Mouse (Mus musculus) spleen, postnatal 36 days (tissue): ENCODE data around the gene Slc35a5.

Source experiments
- DNase-seq, 2 experiments: peaks; one replicate each; pipeline ENCODE4 v3.0.0; 2022; ENCODE audit warnings: low spot score in 2 of 2, mixed read lengths in 1 of 2

The Slc35a5 gene

GRCm38 (mm10) chr16:45158522-45159388 lies at the start of gene Slc35a5, which contains the start of gene Atg3:
TSS of gene Slc35a5 (minus strand) at chr16:45158706.
TSS of gene Atg3 (plus strand) at chr16:45158785.
- DNase-seq, result peak; percentile 98

DNA sequence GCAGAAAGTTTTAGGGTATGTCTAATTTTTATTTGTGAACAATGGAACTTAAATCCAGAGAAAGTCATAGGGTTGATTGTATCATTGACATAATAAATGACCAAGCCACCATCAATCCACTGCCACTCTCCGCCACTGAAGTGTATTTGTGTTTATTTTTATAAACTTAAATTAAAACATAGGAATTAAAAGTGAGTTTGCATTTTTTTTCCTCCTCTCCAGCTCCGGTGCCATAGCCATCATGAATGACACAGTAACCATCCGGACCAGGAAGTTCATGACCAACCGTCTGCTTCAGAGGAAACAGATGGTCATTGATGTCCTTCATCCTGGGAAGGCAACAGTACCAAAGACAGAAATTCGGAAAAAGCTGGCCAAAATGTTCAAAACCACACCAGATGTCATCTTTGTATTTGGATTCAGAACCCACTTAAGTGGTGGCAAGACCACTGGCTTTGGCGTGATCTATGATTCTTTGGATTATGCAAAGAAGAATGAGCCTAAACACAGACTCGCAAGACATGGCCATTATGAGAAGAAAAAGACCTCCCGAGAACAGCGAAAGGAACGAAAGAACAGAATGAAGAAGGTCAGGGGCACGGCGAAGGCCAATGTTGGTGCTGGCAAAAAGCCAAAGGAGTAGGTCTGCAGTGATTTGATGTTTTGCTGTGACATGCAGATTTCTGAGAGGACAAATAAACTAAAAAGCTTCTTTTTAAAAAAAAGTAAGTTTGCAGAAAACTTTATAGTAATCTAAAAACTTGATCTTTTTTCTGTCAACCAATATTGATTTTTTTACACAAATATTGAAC lies 46.6 kb upstream of the Slc35a5 start:
- DNase-seq, result no peak

DNA sequence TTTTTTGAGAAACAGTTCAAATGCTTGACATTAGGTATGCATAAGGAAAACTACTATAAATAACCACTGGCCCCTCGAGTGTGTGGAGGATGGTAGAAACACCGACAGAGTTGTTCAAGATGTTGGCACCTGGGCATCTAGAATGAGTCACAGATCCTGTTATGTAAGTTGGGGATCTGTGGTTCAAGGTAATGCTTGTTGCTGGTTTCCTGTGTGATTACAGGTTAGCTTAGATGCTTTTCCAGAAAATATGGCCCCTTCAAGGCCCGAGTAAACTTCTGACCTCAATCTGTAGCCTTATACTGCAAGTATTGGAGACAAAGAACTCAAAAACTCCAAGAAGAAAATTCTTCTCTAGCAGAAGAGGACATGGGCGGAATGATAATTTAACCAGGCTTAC lies 45.9 kb upstream of the Slc35a5 start:
- no peak for DNase-seq

DNA sequence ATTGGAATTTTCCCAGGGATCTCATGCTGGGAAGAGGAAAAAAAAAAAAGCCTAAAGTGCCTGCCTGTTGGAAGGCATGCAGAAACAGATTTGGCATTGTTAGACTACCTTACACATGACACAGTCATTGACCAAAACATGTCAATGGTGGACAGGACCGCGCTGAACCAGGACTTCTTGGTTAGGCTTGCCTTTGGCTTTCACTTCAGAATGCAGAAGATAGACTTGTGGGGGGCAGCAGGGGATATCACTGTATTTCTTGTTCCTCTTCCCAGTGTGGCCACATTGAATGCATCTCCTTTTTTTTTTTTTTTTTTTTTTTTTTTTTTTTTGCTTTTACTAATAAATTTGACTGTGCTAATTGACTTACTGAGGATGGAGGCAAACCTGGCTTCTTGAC lies 42.9 kb upstream of the Slc35a5 start:
- DNase-seq, result no peak

DNA sequence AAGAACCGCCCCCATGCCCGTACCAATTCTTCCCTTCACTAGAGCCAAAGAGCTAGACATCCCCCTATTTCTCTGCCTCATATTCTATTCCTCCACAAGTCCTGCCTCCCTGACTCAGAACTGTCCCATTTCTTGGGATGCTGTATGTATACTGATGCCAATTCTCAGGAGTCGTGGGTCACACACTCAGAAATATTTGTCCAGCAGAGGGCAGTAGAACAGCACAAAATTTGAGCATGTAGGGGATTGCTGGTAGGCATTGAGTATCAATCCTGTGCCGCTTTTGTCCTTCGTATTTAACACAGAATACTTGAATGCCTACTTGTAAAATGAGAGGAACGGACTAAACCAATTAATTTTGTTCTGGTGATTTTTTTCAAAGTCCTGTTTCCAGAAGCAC lies 38.3 kb upstream of the Slc35a5 start:
- DNase-seq, result peak; percentile 68 to 76

GRCm38 (mm10) chr16:45192613-45193012 lies 34.1 kb upstream of the Slc35a5 start:
- peak; percentile 46 to 54 for DNase-seq

DNA sequence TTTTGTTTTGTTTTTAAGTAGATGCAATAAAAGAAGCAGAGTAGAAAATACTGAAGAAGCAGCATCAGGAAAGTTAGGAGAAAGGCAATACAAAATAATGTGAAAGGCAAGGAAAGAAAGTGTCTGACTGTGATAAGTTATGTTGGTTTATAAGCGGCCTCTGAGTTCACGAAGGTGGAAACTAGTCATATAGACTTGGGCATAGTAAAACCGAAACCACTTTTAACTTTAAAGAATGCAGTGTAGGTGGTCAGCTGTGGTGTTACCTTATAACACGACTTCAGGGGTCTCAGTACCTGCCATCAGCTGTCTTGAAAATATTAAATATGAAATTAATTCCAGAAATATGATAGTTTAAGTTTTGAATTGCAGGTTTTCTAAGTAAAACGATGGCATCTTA lies 23.3 kb upstream of the Slc35a5 start:
- DNase-seq, result no peak

- no peak for DNase-seq
These were observed 20.0 kb upstream of the Slc35a5 start for GRCm38 (mm10) chr16:45178552-45178951.

- DNase-seq, result no peak
These were observed 847 bp upstream of the Slc35a5 start for GRCm38 (mm10) chr16:45159389-45159716.

GRCm38 (mm10) chr16:45158136-45158521 lies 377 bp downstream of the Slc35a5 start:
- DNase-seq, result peak; percentile 61 to 72

GRCm38 (mm10) chr16:45154741-45155250 lies 3.7 kb downstream of the Slc35a5 start:
- no peak for DNase-seq

- DNase-seq, result no peak
These were observed 9.9 kb downstream of the Slc35a5 start for GRCm38 (mm10) chr16:45148488-45149082.

DNA sequence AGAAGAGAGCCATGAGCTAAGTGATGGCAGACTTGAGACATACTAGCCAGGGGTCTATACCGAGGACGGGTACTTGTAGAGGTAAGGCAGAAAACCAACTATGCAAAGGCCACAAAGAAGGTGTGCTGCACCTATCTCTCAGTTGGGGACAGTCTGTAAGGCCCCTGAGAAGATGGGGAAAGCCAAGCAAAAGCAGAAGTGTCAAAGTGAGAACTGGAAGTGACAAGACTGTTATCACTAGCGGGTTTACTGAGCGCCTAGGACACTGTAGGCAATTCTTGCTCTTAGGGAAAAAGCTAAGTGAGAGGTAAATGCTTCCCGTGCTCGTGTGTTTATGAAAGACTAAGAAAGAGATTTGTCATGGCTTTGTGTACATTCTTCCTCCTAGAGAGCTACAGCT lies 13.4 kb downstream of the Slc35a5 start:
- DNase-seq, result no peak

GRCm38 (mm10) chr16:45142565-45142964 lies 15.9 kb downstream of the Slc35a5 start:
- DNase-seq, result peak; percentile 39 to 49

GRCm38 (mm10) chr16:45141711-45142110 lies 16.8 kb downstream of the Slc35a5 start:
- DNase-seq, result no peak

GRCm38 (mm10) chr16:45127936-45128710 lies 30.4 kb downstream of the Slc35a5 start:
- DNase-seq, result no peak

GRCm38 (mm10) chr16:45124230-45125203 lies 34.0 kb downstream of the Slc35a5 start:
- DNase-seq, result no peak

DNA sequence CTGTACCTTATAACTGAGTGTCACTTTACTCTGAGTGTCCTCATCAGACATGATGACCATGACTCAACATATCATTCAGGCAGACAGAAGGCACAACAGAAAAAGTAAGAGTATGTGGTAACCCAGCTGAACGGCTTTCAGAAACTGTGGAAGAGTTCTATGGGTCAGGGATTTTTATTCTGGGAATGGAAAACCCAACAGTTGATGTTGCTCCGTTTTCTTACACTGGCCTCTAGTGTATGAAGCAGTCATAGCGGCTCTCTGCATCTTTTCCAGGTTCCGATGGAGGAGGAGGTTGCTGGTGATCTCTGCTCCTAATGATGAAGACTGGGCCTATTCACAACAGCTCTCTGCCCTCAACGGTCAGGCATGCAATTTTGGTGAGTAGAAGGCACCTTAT lies 35.9 kb downstream of the Slc35a5 start:
- no peak for DNase-seq

- no peak for DNase-seq
These were observed 37.6 kb downstream of the Slc35a5 start for GRCm38 (mm10) chr16:45120844-45121425.

DNA sequence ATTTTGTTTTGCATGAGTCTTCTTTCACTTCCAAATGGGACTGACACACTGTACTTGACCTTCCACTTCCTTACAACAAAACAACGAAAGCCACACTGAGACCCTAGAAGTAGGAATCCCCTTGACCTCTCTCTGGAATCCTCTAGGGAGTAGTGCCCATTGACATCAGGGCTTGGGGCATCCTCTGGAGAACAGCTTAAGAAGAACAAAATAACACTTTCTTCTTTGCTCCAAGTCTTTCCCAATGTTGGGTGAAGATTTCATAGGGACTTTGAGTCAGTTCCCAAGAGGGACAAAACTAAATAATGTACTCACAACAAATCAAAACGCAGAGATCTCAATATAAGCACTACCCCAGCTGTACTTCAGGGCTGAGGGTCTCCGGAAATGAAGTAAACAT lies 39.7 kb downstream of the Slc35a5 start:
- no peak for DNase-seq
